In the genomic region with DNA sequence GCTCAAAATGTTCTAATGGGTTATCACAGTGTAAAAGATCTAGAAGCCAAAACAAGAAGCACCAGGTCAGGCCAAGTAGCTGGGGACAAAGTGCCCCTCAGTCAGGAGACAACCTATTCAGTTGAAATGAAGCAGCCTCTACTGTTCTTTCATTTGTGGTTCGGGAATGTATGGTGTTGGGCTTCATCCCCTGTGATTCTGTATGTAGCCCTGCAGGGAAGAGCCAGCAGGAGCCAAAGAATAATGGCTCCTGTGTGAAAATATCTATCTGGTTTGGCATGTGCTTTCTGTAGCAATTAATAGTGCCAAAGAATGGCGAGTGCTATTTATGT, we compare ENCODE assay signal across 8 mouse cellular contexts. TPM values are rescaled to one million over a fixed set of nuclear protein-coding genes. Genes with fewer than 3 reads are reported as not detected.
A peak's percentile ranks its signal among the peaks of the same experiment; 100 is the strongest.
DNase-seq lines count a peak whose midpoint lies in the region; ATAC-seq and TF ChIP-seq lines count a peak whose summit lies in the region.

No protein-coding gene starts in this region.

- H3K4me1 ChIP-seq in heart, postnatal 0 days (ENCODE audit: control insufficient read depth, insufficient read depth), result peaks cover 16% of the 10 kb centered on the region
- H3K4me1 ChIP-seq in hindbrain, embryonic 12.5 days, result peaks cover 24% of the 10 kb centered on the region
- H3K4me1 ChIP-seq in midbrain, embryonic 10.5 days, result peaks cover 29% of the 10 kb centered on the region

- TF ChIP-seq CTCF in heart, postnatal 0 days (IDR thresholded peaks at IDR 0.05; ENCODE audit: low read depth), result no peak

- WGBS in heart, postnatal 0 days, result 0% methylated on average over 2 of the region's 2 CpGs
- 0% methylated on average over 2 of the region's 2 CpGs for WGBS in hindbrain, embryonic 12.5 days
- WGBS in midbrain, embryonic 10.5 days, result 1% methylated on average over 2 of the region's 2 CpGs

- H3K4me2 ChIP-seq in heart, postnatal 0 days (ENCODE audit: low read depth, low read length), result peak overlapping the region; percentile 88
- peak overlapping the region; percentile 82 for H3K4me2 ChIP-seq in hindbrain, embryonic 12.5 days (replicated peaks)

- peak; percentile 15 for ATAC-seq in heart, postnatal 0 days (ENCODE audit: insufficient read depth, low read depth)
- ATAC-seq in activated CD4-positive, CD25-positive, alpha-beta regulatory T cell, adult 4 months, result peak; percentile 30
- peak; percentile 51 for ATAC-seq in hindbrain, embryonic 12.5 days (ENCODE audit: low FRiP score)
- no peak; the same call in 1 of the 2 replicates for ATAC-seq in granulocyte monocyte progenitor cell, adult 5-6 weeks (replicated peaks; ENCODE audit: poor library complexity, severe bottlenecking)

- H3K27me3 ChIP-seq in heart, postnatal 0 days (ENCODE audit: control insufficient read depth, insufficient read depth, low read length), result no peaks in the 10 kb centered on the region
- H3K27me3 ChIP-seq in hindbrain, embryonic 12.5 days, result no peaks in the 10 kb centered on the region
- no peaks in the 10 kb centered on the region for H3K27me3 ChIP-seq in midbrain, embryonic 10.5 days (ENCODE audit: low read depth, poor library complexity, severe bottlenecking)

- H3K27ac ChIP-seq in heart, postnatal 0 days (ENCODE audit: low read depth), result peak overlapping the region; percentile 82
- peak overlapping the region; percentile 91 for H3K27ac ChIP-seq in hindbrain, embryonic 12.5 days
- peak overlapping the region; percentile 95 for H3K27ac ChIP-seq in midbrain, embryonic 10.5 days (replicated peaks)

- intact Hi-C loops in heart, postnatal 36 days (cut with DNase I), result loop anchor here (1.0 kb wide), 1 partner anchor 59 kb away; no protein-coding TSS in a partner anchor

- H3K4me3 ChIP-seq in heart, postnatal 0 days (ENCODE audit: low read depth, low read length), result peak overlapping the region; percentile 84
- H3K4me3 ChIP-seq in hindbrain, embryonic 12.5 days, result peak overlapping the region; percentile 89
- peak overlapping the region; percentile 90 for H3K4me3 ChIP-seq in midbrain, embryonic 10.5 days

- TF ChIP-seq EP300 in heart, postnatal 0 days (IDR thresholded peaks at IDR 0.05; ENCODE audit: low read depth), result no peak

- H3K36me3 ChIP-seq in heart, postnatal 0 days (replicated peaks; ENCODE audit: control insufficient read depth, insufficient read depth, low read length), result no peaks in the 10 kb centered on the region; the same call in 1 of the 2 replicates
- H3K36me3 ChIP-seq in hindbrain, embryonic 12.5 days, result peaks cover 9% of the 10 kb centered on the region
- peaks cover 27% of the 10 kb centered on the region for H3K36me3 ChIP-seq in midbrain, embryonic 10.5 days

- peak overlapping the region; percentile 81 for H3K9ac ChIP-seq in heart, postnatal 0 days (replicated peaks; ENCODE audit: low read depth, low read length)
- H3K9ac ChIP-seq in hindbrain, embryonic 12.5 days, result peak overlapping the region; percentile 92

- no peak for DNase-seq in heart, postnatal 0 days (ENCODE audit: low spot score)
- no peak for DNase-seq in heart, postnatal 36 days
- no peak for DNase-seq in midbrain, embryonic 10.5 days (ENCODE audit: low spot score)
- no peak for DNase-seq in ovary, postnatal 36 days (ENCODE audit: low spot score)
- no peak for DNase-seq in ovary, postnatal 14 days (ENCODE audit: low spot score)

- H3K9me3 ChIP-seq in heart, postnatal 0 days (replicated peaks; ENCODE audit: control insufficient read depth, low read length), result no peaks in the 10 kb centered on the region
- H3K9me3 ChIP-seq in hindbrain, embryonic 12.5 days (replicated peaks), result no peaks in the 10 kb centered on the region
- no peaks in the 10 kb centered on the region for H3K9me3 ChIP-seq in midbrain, embryonic 10.5 days (replicated peaks)

RNA-seq across cellular contexts. Expression of gene Fbxo22, which starts 0.3 kb away (rescaled TPM):
- 42.0 and 45.0 TPM in 2 replicates for total RNA-seq in heart, postnatal 0 days (2014; rRNA removed; ENCODE audit: low replicate concordance)
- 46.8 and 48.3 TPM in 2 replicates for polyA plus RNA-seq in heart, postnatal 0 days (2015; fragmentation: Nextera tagmentation; extraction: Ambion mirVana)
- 10 to 100 TPM; 31.9 to 34.4 TPM for total RNA-seq in heart, postnatal 36 days (2021)
- polyA plus RNA-seq in activated CD4-positive, CD25-positive, alpha-beta regulatory T cell, adult 4 months (2017; shearing (Covaris generic)), result 10 to 100 TPM; 44.7 to 50.1 TPM
- 85.5 and 86.8 TPM in 2 replicates for polyA plus RNA-seq in hindbrain, embryonic 12.5 days (2016; fragmentation: Nextera tagmentation; extraction: Ambion mirVana)
- polyA plus RNA-seq in midbrain, embryonic 10.5 days (2016; fragmentation: Nextera tagmentation; extraction: Ambion mirVana), result 84.1 and 86.9 TPM in 2 replicates
- total RNA-seq in granulocyte monocyte progenitor cell, adult 5-6 weeks (2014; fragmentation: Nextera tagmentation), result 50.3 and 51.3 TPM in 2 replicates
- 51.9 and 63.0 TPM in 2 replicates for total RNA-seq in granulocyte monocyte progenitor cell, adult 5-6 weeks (2017)

RNA-seq across cellular contexts. Expression of gene Ube2q2, which starts 59.8 kb away (rescaled TPM):
- 18.6 and 23.5 TPM in 2 replicates for total RNA-seq in heart, postnatal 0 days (2014; rRNA removed; ENCODE audit: low replicate concordance)
- 21.6 and 22.0 TPM in 2 replicates for polyA plus RNA-seq in heart, postnatal 0 days (2015; fragmentation: Nextera tagmentation; extraction: Ambion mirVana)
- 10 to 100 TPM; 27.3 to 30.6 TPM for total RNA-seq in heart, postnatal 36 days (2021)
- 10 to 100 TPM in 1 of 2 experiments, 1 to 10 TPM in 1; 9.3 to 13.0 TPM for polyA plus RNA-seq in activated CD4-positive, CD25-positive, alpha-beta regulatory T cell, adult 4 months (2017; shearing (Covaris generic))
- polyA plus RNA-seq in hindbrain, embryonic 12.5 days (2016; fragmentation: Nextera tagmentation; extraction: Ambion mirVana), result 53.4 and 54.2 TPM in 2 replicates
- polyA plus RNA-seq in midbrain, embryonic 10.5 days (2016; fragmentation: Nextera tagmentation; extraction: Ambion mirVana), result 37.7 and 38.0 TPM in 2 replicates
- total RNA-seq in granulocyte monocyte progenitor cell, adult 5-6 weeks (2014; fragmentation: Nextera tagmentation), result 31.9 and 37.6 TPM in 2 replicates
- total RNA-seq in granulocyte monocyte progenitor cell, adult 5-6 weeks (2017), result 46.8 and 51.0 TPM in 2 replicates
